Mouse (Mus musculus) lung, postnatal 0 days (tissue): ENCODE data around the gene Syncrip.

Experiments
- CTCF ChIP-seq: IDR thresholded peaks from 2 replicates; pipeline ENCODE4 v1.5.1; 2016; ENCODE audit warnings: antibody characterized with exemption, mild to moderate bottlenecking
- EP300 ChIP-seq: IDR thresholded peaks from 2 replicates; pipeline ENCODE4 v1.6.1; 2016; ENCODE audit warnings: antibody characterized with exemption, mild to moderate bottlenecking, control low read depth

DNA sequence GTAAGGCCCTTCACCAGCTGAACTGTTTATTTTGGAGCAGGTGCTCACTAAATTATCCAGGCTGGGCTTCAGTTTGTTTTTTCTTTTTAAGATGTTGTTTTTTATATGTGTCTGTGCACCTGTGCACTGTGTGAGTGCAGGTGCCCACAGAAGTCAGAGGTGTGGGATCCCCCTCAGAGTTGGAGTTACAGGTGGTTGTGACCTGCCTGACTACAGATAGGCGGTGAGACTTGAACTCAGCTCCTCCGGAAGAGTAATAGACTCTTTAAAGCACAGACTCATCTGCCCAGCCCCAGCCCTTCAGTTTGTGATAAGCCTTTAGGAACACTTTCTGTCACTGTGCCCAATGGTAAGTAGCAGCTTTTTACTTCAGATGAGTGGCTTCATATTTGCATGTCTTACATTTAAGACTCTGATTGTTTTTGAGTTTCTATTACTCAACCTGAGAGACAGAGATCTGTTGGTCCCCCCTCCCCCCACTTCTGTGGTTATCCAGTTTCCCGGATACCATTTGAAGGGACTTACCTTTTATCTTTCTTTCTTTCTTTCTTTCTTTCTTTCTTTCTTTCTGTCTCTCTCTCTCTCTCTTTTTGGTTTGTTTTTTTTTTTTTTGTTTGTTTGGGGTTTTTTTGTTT, 34.1 kb upstream of the Syncrip start:
- TF ChIP-seq CTCF (no peak), EP300 (no peak)
